Mouse (Mus musculus) spleen, adult 2 months (tissue): Measurements from ENCODE around the gene Sf3a1.

Experiments used
- CTCF ChIP-seq: fragments of 200-500 bp; IDR thresholded peaks from 2 replicates; pipeline ENCODE4 v1.5.1; 2011; ENCODE audit warnings: mild to moderate bottlenecking, inconsistent platforms; ENCODE audit not compliant: insufficient read depth, insufficient read length, insufficient replicate concordance; ENCODE audit errors: extremely low read depth
- POLR2A ChIP-seq: fragments of 200-500 bp; IDR thresholded peaks from 2 replicates; pipeline ENCODE4 v1.6.1; 2011; ENCODE audit warnings: low read depth, low read length, inconsistent platforms

- TF ChIP-seq CTCF (no peak), POLR2A (no peak)
Observed at GRCm38 (mm10) chr11:4218637-4219036, 58.5 kb downstream of the Sf3a1 start.
